Mouse (Mus musculus) thymus, adult 2 months (tissue): ENCODE measurements around the gene Kif23.

ENCODE experiments used
- CTCF ChIP-seq: fragments of 200-500 bp; IDR thresholded peaks from 2 replicates; pipeline ENCODE4 v1.5.1; 2012; ENCODE audit warnings: mild to moderate bottlenecking, control low read depth, low read length, moderate library complexity, borderline replicate concordance; ENCODE audit not compliant: control insufficient read depth, poor library complexity, insufficient read depth; ENCODE audit errors: extremely low read depth
- POLR2A ChIP-seq: fragments of 200-500 bp; IDR thresholded peaks from 2 replicates; pipeline ENCODE4 v1.6.1; 2012; ENCODE audit warnings: mild to moderate bottlenecking, low read length, control low read depth, moderate library complexity; ENCODE audit not compliant: control insufficient read depth, poor library complexity, insufficient read depth; ENCODE audit errors: extremely low read depth

DNA sequence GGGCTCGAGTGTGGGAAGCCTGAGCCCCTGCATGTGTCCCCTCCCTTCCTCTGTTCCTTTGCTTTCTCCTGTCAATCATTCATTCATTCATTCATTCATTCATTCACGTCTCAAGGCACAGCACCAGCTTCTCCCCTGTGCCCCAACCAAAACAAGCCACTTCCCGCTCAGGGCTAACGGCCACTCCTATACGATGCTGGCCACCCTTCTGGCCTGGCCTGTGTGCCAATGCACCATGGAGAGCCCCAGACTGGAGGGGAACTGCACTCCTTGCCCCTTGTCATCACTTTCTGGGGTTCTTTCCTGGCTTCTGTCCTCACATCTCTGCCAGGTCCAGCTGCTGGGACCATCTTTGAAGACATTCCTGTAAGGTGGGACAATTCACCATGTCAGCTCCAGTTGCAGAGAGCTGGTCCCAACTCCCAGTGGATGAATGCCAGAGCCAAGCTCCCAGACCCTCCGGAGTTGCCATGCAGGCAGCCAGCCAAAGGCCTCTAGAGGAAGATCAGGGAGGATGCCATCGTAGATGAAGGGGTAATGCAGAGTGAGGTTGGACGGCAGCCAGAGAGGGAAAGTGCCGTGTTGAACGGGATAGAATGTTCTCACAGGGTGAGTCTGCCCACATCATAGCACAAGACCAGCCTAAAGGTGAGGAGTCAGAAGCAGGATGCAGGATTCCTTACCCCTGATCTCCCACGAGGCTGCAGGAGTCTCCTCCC lies 58.8 kb downstream of the Kif23 start:
- TF ChIP-seq CTCF: no peak
- no peak for TF ChIP-seq POLR2A
